Mouse (Mus musculus) embryonic fibroblast, embryonic 13.5 days (primary cell): ENCODE data around the gene Nsa2.

ENCODE experiments used
- CTCF ChIP-seq: IDR thresholded peaks from 2 replicates; pipeline ENCODE4 v1.5.1; 2011; ENCODE audit warnings: mild to moderate bottlenecking, control low read depth, low read length, moderate library complexity, borderline replicate concordance; ENCODE audit not compliant: insufficient read depth
- POLR2A ChIP-seq: IDR thresholded peaks from 2 replicates; pipeline ENCODE4 v1.6.1; 2011; ENCODE audit warnings: low read depth, mild to moderate bottlenecking, control low read depth, low read length, moderate library complexity

GRCm38 (mm10) chr13:97184656-97185055 lies 46.9 kb upstream of the Nsa2 start:
- TF ChIP-seq CTCF (no peak), POLR2A (no peak)
